Mouse (Mus musculus): ENCODE results near the gene Dusp23. TPM values are rescaled to one million over a fixed set of nuclear protein-coding genes. Genes with fewer than 3 reads are reported as not detected.

The Dusp23 gene
- total RNA-seq (2012; rRNA removed), result 0.13 TPM in 1 of 2 replicates, not detected in the other

DNA sequence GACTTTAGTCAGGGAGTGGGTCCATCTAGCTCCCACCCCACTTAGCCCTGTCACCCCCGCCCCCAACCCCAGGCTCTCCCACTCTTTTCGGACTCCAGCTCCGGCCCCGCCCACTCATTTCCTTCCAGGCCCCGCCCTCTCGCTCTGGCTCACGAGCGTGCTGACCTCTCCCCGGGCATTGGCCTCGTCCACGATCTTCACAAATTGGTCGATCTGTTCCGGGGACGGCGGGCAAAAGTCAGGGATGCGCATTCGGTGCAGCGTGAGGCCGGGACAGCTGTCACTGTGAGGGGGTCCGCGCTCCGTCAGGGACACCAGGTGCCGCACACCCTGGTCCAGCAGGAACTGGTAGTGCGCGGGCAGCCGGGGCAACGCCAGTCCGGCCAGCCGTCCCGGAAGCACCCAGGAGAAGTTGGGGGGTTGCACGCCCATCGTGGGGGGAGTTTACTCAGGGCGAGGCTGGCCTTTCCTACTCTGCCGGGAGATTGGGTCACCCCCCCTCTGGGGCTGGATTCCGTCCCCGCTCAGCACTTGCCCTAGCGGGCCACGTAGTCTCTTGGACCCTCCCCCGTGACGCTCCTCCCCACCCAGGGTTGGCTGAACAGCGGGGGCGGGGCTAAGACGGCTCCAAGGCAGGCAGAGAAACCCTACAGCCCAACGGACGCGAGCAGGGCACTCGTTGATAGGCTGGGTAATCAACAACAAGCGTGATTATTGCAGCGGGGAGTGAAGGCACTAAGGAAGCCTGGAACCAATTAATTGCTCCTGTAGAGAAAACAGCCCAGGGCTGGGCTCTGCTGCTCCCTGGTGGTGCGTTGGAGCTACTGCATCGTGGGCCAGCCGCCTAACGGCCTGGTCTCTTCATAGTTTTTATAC is at the start of gene Dusp23:
Gene Dusp23 (minus strand): TSS at position 512 of the 876 bp plus-strand sequence.
- H3K4me1 ChIP-seq (ENCODE audit: control insufficient read depth in 2 of 2, insufficient read depth in 2 of 2, low read length in 2 of 2, poor library complexity in 1 of 2), result no peaks in the 10 kb centered on the region
- H3K9me3 ChIP-seq (ENCODE audit: control insufficient read depth, insufficient read depth, low read depth, low read length), result no peaks in the 10 kb centered on the region
- peak; percentile 97 for DNase-seq (ENCODE audit: low read depth, low spot score)
- H3K9ac ChIP-seq (ENCODE audit: insufficient read depth, low read depth, low read length, poor library complexity, severe bottlenecking), result peak within 1 kb of the TSS; percentile 46
- peak; percentile 32; the same call in 1 of the 2 replicates for TF ChIP-seq ZNF384 (IDR thresholded peaks at IDR 0.05; ENCODE audit: low read depth, low read length)
- peak; percentile 73; the same call in 1 of the 2 replicates for TF ChIP-seq ZC3H11A (IDR thresholded peaks at IDR 0.05; ENCODE audit: borderline replicate concordance, low read depth, low read length)
- TF ChIP-seq MAFK (IDR thresholded peaks at IDR 0.05; ENCODE audit: insufficient read depth, low read depth, low read length), result no peak
- no peak; the same call in 1 of the 2 replicates for TF ChIP-seq HCFC1 (IDR thresholded peaks at IDR 0.05; ENCODE audit: borderline replicate concordance, insufficient read depth, low read length)
- 0 out of 2 replicates have a peak, but pooled peaks have one; percentile 31 for TF ChIP-seq CHD2 (IDR thresholded peaks at IDR 0.05; ENCODE audit: low read depth, low read length)
- in situ Hi-C loops (cut with MboI; ENCODE audit: low sequenced_read_pairs in 2 of 2, unreplicated experiment in 2 of 2), result loop anchor here (10.0 to 25.0 kb wide), 3 partner anchors 218 to 755 kb away; no protein-coding TSS in a partner anchor
- no peaks in the 10 kb centered on the region for H3K36me3 ChIP-seq (ENCODE audit: control insufficient read depth, insufficient read depth, low read length, poor library complexity, severe bottlenecking)
- no peak within 1 kb of the TSS for H3K27ac ChIP-seq (ENCODE audit: insufficient read depth, low read depth, low read length, poor library complexity, severe bottlenecking)
- peak within 1 kb of the TSS; percentile 78 to 99 for H3K4me3 ChIP-seq (ENCODE audit: insufficient read depth in 1 of 2, low read depth in 1 of 2, low read length in 2 of 2, poor library complexity in 1 of 2, severe bottlenecking in 1 of 2)

GRCm38 (mm10) chr1:172680742-172681141 is 48.0 kb upstream of the Dusp23 start:
- in situ Hi-C loops (cut with MboI; ENCODE audit: low sequenced_read_pairs in 2 of 2, unreplicated experiment in 2 of 2), result no loop called here
- TF ChIP-seq ZNF384 (IDR thresholded peaks at IDR 0.05; ENCODE audit: low read depth, low read length) (no peak), ZC3H11A (IDR thresholded peaks at IDR 0.05; ENCODE audit: borderline replicate concordance, low read depth, low read length) (no peak), HCFC1 (IDR thresholded peaks at IDR 0.05; ENCODE audit: borderline replicate concordance, insufficient read depth, low read length) (no peak), CHD2 (IDR thresholded peaks at IDR 0.05; ENCODE audit: low read depth, low read length) (no peak), MAFK (IDR thresholded peaks at IDR 0.05; ENCODE audit: insufficient read depth, low read depth, low read length) (no peak)
- no peak overlapping the region for H3K27ac ChIP-seq (ENCODE audit: insufficient read depth, low read depth, low read length, poor library complexity, severe bottlenecking)
- no peak overlapping the region for H3K9ac ChIP-seq (ENCODE audit: insufficient read depth, low read depth, low read length, poor library complexity, severe bottlenecking)
- no peaks in the 10 kb centered on the region for H3K36me3 ChIP-seq (ENCODE audit: control insufficient read depth, insufficient read depth, low read length, poor library complexity, severe bottlenecking)
- peaks cover 3% of the 10 kb centered on the region; the same call in 1 of the 2 replicates for H3K9me3 ChIP-seq (ENCODE audit: control insufficient read depth, insufficient read depth, low read depth, low read length)
- H3K4me3 ChIP-seq (ENCODE audit: insufficient read depth in 1 of 2, low read depth in 1 of 2, low read length in 2 of 2, poor library complexity in 1 of 2, severe bottlenecking in 1 of 2), result no peak overlapping the region
- H3K4me1 ChIP-seq (ENCODE audit: control insufficient read depth in 2 of 2, insufficient read depth in 2 of 2, low read length in 2 of 2, poor library complexity in 1 of 2), result peaks cover 0 to 2% of the 10 kb centered on the region in 2 experiments; a peak in 1 of 4 replicates
- no peak for DNase-seq (ENCODE audit: low read depth, low spot score)

GRCm38 (mm10) chr1:172670716-172671115 is 38.0 kb upstream of the Dusp23 start:
- H3K4me3 ChIP-seq (ENCODE audit: insufficient read depth in 1 of 2, low read depth in 1 of 2, low read length in 2 of 2, poor library complexity in 1 of 2, severe bottlenecking in 1 of 2), result no peak overlapping the region
- no peak overlapping the region for H3K9ac ChIP-seq (ENCODE audit: insufficient read depth, low read depth, low read length, poor library complexity, severe bottlenecking)
- DNase-seq (ENCODE audit: low read depth, low spot score), result no peak
- TF ChIP-seq HCFC1 (IDR thresholded peaks at IDR 0.05; ENCODE audit: borderline replicate concordance, insufficient read depth, low read length) (no peak), CHD2 (IDR thresholded peaks at IDR 0.05; ENCODE audit: low read depth, low read length) (no peak), ZNF384 (IDR thresholded peaks at IDR 0.05; ENCODE audit: low read depth, low read length) (no peak), ZC3H11A (IDR thresholded peaks at IDR 0.05; ENCODE audit: borderline replicate concordance, low read depth, low read length) (no peak), MAFK (IDR thresholded peaks at IDR 0.05; ENCODE audit: insufficient read depth, low read depth, low read length) (no peak)
- no peaks in the 10 kb centered on the region for H3K36me3 ChIP-seq (ENCODE audit: control insufficient read depth, insufficient read depth, low read length, poor library complexity, severe bottlenecking)
- no peaks in the 10 kb centered on the region for H3K4me1 ChIP-seq (ENCODE audit: control insufficient read depth in 2 of 2, insufficient read depth in 2 of 2, low read length in 2 of 2, poor library complexity in 1 of 2)
- no peak overlapping the region for H3K27ac ChIP-seq (ENCODE audit: insufficient read depth, low read depth, low read length, poor library complexity, severe bottlenecking)
- in situ Hi-C loops (cut with MboI; ENCODE audit: low sequenced_read_pairs in 2 of 2, unreplicated experiment in 2 of 2), result no loop called here
- H3K9me3 ChIP-seq (ENCODE audit: control insufficient read depth, insufficient read depth, low read depth, low read length), result no peaks in the 10 kb centered on the region

DNA sequence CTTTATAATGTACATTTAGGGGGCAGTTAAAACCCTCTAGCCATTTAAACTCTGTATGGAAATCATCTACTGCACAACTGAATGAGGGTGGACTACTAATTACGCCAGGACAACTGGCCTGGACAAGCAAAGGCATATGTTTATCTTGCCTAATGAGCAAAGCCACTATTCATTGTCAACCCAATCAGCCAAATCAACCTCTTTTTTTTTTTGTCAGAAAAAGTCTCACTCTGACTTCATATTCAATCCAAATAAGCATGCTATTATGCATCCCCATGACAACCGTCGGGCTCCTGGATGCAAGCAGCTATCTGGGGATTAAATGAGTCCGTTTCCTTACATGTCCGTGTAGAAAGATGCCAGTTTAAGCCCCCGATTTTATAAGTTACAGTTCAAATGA is 34.8 kb upstream of the Dusp23 start:
- Histone ChIP-seq H3K4me3 (ENCODE audit: insufficient read depth in 1 of 2, low read depth in 1 of 2, low read length in 2 of 2, poor library complexity in 1 of 2, severe bottlenecking in 1 of 2) (no peak overlapping the region), H3K36me3 (ENCODE audit: control insufficient read depth, insufficient read depth, low read length, poor library complexity, severe bottlenecking) (no peaks in the 10 kb centered on the region), H3K9ac (ENCODE audit: insufficient read depth, low read depth, low read length, poor library complexity, severe bottlenecking) (no peak overlapping the region), H3K27ac (ENCODE audit: insufficient read depth, low read depth, low read length, poor library complexity, severe bottlenecking) (no peak overlapping the region), H3K9me3 (ENCODE audit: control insufficient read depth, insufficient read depth, low read depth, low read length) (no peaks in the 10 kb centered on the region), H3K4me1 (ENCODE audit: control insufficient read depth in 2 of 2, insufficient read depth in 2 of 2, low read length in 2 of 2, poor library complexity in 1 of 2) (no peaks in the 10 kb centered on the region)
- in situ Hi-C loops (cut with MboI; ENCODE audit: low sequenced_read_pairs in 2 of 2, unreplicated experiment in 2 of 2), result no loop called here
- TF ChIP-seq ZNF384 (IDR thresholded peaks at IDR 0.05; ENCODE audit: low read depth, low read length), result no peak
- TF ChIP-seq ZC3H11A (IDR thresholded peaks at IDR 0.05; ENCODE audit: borderline replicate concordance, low read depth, low read length), result no peak
- TF ChIP-seq MAFK (IDR thresholded peaks at IDR 0.05; ENCODE audit: insufficient read depth, low read depth, low read length), result no peak
- TF ChIP-seq CHD2 (IDR thresholded peaks at IDR 0.05; ENCODE audit: low read depth, low read length), result no peak
- TF ChIP-seq HCFC1 (IDR thresholded peaks at IDR 0.05; ENCODE audit: borderline replicate concordance, insufficient read depth, low read length), result no peak
- DNase-seq (ENCODE audit: low read depth, low spot score), result no peak

Data from ES-E14 (cell line).